Mouse (Mus musculus): Measurements from ENCODE around the gene Cops3.

Gene Cops3

DNA sequence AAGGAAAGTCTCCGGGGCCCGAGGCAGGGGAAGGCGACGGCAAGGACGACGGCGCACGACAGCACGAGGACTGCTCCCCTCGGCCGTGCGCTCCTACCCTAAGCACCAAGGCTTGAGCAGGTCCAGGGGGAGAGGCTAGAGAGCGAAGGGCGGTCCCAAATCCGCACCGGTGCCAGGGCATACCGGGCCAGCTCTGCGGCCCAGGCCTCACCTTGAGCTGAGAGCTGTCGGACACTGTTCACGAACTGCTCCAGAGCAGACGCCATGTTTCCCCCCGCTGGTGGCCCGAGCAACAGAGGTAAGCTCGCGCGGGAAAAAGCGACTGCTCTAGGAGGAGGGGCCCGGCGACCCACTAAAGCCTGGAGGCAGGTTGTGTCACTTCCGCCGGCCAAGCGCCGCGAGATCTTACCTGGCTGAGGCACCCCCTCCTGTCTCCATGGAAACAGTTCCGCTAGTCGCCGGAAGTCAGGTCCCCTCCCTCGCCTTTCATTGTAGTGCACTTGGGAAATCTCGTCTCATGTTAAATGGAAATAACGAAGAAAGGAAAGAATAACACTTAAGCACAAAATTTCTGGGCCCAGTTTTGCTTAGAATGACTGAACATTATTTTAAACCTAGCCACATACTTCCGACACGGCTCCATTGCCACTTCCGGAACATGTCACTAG, at the start of gene Cops3:
Cops3 (minus strand) TSS at position 380 of the 668 bp plus-strand sequence.
- Histone ChIP-seq H3K27me3 (ENCODE audit: control insufficient read depth, insufficient read depth, low read length, poor library complexity, severe bottlenecking) (no peaks in the 10 kb centered on the region), H3K36me3 (ENCODE audit: control insufficient read depth, insufficient read depth, low read length, poor library complexity, severe bottlenecking) (0 out of 2 replicates have a peak, but pooled peaks cover 5% of the 10 kb centered on the region)
- peak; percentile 98 for DNase-seq (ENCODE audit: low read depth, low spot score)

DNA sequence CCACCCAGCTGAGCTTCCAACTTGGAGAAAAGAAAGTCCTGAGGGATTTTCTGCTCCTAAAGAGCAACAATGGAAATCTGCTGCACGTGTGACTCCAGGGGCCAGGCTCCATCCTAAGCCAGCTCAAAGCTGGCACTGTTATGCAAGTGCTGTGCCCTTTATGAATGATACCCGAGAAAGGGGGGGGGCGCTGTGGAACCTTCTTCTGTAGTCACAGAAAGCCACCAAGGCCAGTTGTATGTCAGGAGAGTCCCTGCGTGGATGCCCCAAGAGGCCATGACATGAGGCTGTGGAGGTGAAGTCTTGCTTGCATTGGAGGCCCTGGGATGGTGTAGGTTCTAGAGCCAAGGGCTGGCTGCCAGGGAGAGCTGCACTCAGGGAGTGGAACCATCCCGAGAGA, 48.5 kb upstream of the Cops3 start:
- Histone ChIP-seq H3K27me3 (ENCODE audit: control insufficient read depth, insufficient read depth, low read length, poor library complexity, severe bottlenecking) (no peaks in the 10 kb centered on the region), H3K36me3 (ENCODE audit: control insufficient read depth, insufficient read depth, low read length, poor library complexity, severe bottlenecking) (no peaks in the 10 kb centered on the region)
- DNase-seq (ENCODE audit: low read depth, low spot score) = no peak

DNA sequence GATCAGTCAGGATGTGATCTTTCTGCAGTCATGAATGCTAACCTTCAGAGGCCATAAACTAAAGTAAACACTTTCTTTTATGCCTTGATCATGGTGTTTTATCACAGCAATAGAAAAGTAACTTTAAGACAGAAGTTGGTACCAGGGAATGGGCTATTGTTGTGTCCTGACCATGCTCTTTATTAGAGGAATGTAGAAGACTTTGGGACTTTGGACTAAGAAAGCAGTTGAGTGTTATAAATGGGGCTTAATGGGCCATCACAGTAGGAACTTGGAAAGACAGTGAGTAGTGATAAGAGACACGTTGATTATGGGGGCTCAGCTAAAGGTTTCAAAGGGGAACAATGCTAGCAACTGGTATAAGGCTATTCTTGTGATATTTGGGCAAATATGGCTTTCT, 47.3 kb upstream of the Cops3 start:
- Histone ChIP-seq H3K27me3 (ENCODE audit: control insufficient read depth, insufficient read depth, low read length, poor library complexity, severe bottlenecking) (no peaks in the 10 kb centered on the region), H3K36me3 (ENCODE audit: control insufficient read depth, insufficient read depth, low read length, poor library complexity, severe bottlenecking) (no peaks in the 10 kb centered on the region)
- no peak for DNase-seq (ENCODE audit: low read depth, low spot score)

DNA sequence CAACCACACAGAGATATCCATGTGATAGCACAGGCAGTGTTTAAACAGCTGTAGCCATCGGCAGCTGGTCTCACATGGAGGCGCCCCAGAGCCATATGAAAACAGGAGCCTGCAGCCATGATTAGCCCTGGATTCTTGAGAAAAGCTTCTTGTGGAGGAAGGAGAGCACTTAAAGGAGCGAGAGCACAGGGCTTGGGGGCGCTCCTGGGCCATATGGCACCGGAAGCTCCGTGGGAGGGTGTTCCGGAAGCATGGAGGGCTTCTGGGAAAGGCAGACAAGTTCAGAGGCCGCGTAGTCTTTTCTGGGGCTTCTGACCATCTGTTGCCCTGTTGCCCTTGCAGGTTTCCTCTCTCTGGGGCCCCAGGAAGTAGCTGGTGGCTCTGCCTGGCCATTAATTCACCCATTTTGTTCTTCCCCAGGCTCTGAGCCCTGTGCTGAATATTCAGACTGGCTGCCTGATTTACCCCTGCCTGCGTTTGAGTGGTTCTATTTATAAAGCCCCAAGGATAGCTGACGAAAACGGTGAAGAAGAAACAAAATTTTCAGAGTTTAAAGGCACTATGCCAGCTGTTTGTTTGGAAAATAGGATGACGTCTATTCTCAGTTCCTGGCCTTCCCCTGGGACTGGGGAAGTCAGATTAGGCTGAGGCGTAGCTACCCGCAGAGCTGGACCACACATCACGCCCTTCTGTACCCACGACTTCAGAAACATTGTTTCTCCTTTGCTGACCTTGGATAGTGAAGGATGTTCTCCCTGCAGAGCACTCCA, 45.8 kb upstream of the Cops3 start:
- DNase-seq (ENCODE audit: low read depth, low spot score) = peak; percentile 30
- Histone ChIP-seq H3K27me3 (ENCODE audit: control insufficient read depth, insufficient read depth, low read length, poor library complexity, severe bottlenecking) (no peaks in the 10 kb centered on the region), H3K36me3 (ENCODE audit: control insufficient read depth, insufficient read depth, low read length, poor library complexity, severe bottlenecking) (no peaks in the 10 kb centered on the region)

DNA sequence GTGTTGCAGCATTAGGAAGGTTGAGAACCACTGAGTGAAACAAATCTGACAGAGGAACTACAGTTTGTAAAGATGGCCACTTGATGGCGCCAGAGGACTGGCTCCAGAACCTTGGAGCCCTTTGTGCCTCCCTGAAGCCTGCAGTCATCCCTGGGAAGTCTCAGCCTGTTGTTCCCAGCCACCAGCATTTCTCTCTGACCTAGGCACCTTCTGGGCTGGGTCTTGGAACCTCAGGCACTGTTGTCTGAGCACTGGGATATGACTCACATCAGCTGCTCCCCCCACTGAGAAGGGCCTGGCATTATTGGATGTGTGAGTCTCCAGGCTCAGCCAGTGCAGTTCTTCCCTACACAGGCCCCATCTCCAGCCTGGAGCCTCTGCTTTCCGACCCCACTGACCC, 40.4 kb upstream of the Cops3 start:
- H3K36me3 ChIP-seq (ENCODE audit: control insufficient read depth, insufficient read depth, low read length, poor library complexity, severe bottlenecking) = peaks cover 3% of the 10 kb centered on the region; the same call in 1 of the 2 replicates
- DNase-seq (ENCODE audit: low read depth, low spot score) = peak; percentile 80
- no peaks in the 10 kb centered on the region for H3K27me3 ChIP-seq (ENCODE audit: control insufficient read depth, insufficient read depth, low read length, poor library complexity, severe bottlenecking)

DNA sequence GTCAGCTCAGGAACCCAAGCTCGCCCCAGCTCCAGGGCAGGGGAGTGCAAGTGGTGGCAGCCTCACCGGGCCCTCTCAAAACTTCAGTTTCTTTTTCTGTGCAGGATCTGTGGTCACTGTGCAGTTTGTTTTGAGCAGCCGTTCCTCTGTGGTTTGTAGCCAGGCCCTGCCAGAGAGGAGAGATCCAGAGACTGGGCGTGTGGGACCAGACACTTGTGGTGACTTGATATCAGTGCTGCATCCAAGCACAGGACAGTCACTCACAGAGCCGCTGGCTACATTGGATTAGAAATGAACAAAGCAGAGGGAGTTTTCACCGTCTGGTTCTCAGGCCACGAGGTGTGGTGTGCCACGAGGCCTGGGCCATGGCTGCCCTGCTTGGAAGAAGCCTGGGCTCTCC, 32.5 kb upstream of the Cops3 start:
- Histone ChIP-seq H3K27me3 (ENCODE audit: control insufficient read depth, insufficient read depth, low read length, poor library complexity, severe bottlenecking) (no peaks in the 10 kb centered on the region), H3K36me3 (ENCODE audit: control insufficient read depth, insufficient read depth, low read length, poor library complexity, severe bottlenecking) (peaks cover 3% of the 10 kb centered on the region; the same call in 1 of the 2 replicates)
- no peak for DNase-seq (ENCODE audit: low read depth, low spot score)

DNA sequence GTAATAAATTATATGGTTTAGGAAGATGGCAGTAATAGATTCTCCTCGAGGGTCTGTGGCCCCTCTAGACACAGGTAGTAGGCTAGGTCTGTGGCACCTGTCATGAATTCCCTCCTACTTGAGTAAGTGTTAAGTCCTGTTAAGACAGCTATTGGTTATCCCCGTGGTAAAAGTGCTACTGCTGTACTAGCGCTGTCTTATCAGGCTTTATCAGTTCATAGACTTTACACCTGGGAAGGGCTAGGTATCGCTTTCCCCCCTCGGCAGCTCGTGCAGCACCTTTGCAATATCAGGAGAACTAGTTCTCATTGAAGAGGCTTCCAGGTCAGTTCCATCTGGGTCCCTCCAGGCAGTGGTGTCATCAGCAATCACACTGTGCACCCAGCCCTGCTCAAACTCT, 24.7 kb upstream of the Cops3 start:
- Histone ChIP-seq H3K36me3 (ENCODE audit: control insufficient read depth, insufficient read depth, low read length, poor library complexity, severe bottlenecking) (0 out of 2 replicates have a peak, but pooled peaks cover 1% of the 10 kb centered on the region), H3K27me3 (ENCODE audit: control insufficient read depth, insufficient read depth, low read length, poor library complexity, severe bottlenecking) (no peaks in the 10 kb centered on the region)
- DNase-seq (ENCODE audit: low read depth, low spot score) = no peak

DNA sequence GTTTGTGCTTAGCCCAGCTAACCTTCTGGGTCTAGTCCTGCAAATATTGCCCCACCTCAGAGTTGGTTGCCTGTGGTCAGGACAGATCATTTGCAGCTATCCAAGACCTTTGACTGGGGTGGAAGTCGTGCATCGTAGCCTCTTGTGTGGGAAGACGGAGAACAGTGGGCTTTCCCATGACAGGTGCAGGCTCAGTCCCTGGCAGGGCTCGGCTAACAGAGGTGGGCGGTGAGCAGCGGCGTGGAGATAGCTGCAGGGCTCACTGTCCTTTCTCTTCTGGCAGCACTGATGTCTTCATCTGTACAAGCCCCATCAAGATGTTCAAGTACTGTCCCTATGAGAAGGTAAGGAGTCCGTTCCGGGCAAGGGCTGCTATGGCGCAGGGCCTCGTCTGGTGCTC, 20.8 kb upstream of the Cops3 start:
- Histone ChIP-seq H3K36me3 (ENCODE audit: control insufficient read depth, insufficient read depth, low read length, poor library complexity, severe bottlenecking) (0 out of 2 replicates have a peak, but pooled peaks cover 1% of the 10 kb centered on the region), H3K27me3 (ENCODE audit: control insufficient read depth, insufficient read depth, low read length, poor library complexity, severe bottlenecking) (no peaks in the 10 kb centered on the region)
- DNase-seq (ENCODE audit: low read depth, low spot score) = no peak

DNA sequence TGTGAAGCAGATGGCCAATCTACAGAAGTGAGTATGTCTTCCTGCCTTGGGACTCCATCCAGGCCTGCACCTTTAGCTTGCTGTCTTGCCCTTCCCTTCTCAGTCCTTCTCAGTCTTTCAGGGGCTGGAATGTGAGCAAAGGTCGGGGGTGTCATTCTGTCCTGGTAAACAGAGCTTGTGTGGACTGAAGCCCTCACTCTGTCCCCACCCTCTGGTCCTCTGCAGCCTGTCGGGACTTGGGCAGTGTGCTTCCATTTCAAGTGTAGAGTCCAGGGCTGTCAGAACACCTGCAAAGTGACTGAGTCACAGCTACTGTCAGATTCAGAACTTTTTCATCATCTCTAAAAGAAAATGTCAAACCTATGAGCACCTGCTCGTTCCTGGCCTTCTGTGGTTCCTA, 13.2 kb upstream of the Cops3 start:
- DNase-seq (ENCODE audit: low read depth, low spot score) = no peak
- Histone ChIP-seq H3K27me3 (ENCODE audit: control insufficient read depth, insufficient read depth, low read length, poor library complexity, severe bottlenecking) (no peaks in the 10 kb centered on the region), H3K36me3 (ENCODE audit: control insufficient read depth, insufficient read depth, low read length, poor library complexity, severe bottlenecking) (no peaks in the 10 kb centered on the region)

DNA sequence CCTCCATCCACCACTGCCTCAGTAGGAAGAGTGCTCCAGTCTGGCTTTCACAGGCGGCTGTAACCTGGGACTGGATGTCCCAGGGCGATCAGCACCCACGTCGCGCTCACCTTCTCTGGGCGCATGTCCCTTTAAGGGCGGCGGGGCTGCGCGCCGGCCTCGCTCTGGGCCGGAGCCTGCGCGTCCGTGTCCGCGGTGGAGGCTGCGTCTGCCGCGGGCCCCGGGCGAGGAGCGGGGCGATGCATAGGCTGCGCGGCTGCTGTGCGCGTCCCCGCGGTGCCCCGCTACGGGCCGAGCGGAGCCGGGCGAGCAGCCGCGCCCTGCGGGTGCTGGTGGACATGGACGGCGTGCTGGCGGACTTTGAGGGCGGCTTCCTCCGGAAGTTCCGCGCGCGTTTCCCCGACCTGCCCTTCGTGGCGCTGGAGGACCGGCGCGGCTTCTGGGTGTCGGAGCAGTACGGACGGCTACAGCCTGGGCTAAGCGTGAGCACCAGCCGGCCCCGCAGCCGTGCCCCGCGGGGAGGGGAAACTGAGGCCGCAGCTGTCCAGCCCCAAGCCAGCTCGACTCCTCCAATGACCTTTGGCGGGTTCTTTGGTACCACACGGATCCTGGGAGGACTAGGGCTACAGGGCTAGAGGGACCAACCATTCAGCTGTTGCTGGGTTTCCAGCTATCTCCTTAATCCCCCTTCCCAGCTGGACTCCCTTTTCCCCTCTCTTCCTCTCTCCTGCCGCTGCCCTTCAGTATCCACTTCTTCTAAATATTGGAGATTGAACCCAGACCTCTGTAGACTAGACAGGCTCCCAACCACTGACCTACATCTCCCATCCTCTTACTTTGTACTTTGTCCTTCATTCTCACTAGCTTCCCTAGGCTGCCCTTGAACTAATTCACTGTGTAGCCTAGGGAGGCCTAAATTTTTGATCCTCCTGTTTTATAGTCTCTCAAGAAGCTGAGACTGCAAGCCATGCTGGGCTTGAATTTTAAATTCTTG, 8.6 kb upstream of the Cops3 start:
- DNase-seq (ENCODE audit: low read depth, low spot score) = peak; percentile 67
- Histone ChIP-seq H3K36me3 (ENCODE audit: control insufficient read depth, insufficient read depth, low read length, poor library complexity, severe bottlenecking) (no peaks in the 10 kb centered on the region; the same call in 1 of the 2 replicates), H3K27me3 (ENCODE audit: control insufficient read depth, insufficient read depth, low read length, poor library complexity, severe bottlenecking) (no peaks in the 10 kb centered on the region)

DNA sequence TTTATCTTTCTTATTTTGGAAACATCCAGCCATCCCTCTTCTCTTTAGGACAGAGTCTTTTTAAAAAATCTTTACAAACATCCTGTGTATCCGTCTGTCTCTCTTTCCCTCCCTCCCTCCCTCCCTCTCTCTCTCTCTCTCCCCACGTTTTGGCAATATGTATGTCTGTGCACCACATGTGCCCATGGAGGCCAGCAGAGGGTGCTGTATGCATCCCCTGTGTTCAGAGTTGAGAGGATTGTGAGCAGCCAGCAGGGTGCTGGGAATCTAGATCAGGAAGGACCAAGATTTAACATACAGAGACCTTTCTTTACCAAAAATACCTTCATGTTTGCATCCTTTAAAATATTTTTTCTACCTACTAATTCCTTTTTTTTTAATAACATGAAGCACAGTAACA, 7.5 kb upstream of the Cops3 start:
- Histone ChIP-seq H3K36me3 (ENCODE audit: control insufficient read depth, insufficient read depth, low read length, poor library complexity, severe bottlenecking) (no peaks in the 10 kb centered on the region; the same call in 1 of the 2 replicates), H3K27me3 (ENCODE audit: control insufficient read depth, insufficient read depth, low read length, poor library complexity, severe bottlenecking) (no peaks in the 10 kb centered on the region)
- DNase-seq (ENCODE audit: low read depth, low spot score) = peak; percentile 76

DNA sequence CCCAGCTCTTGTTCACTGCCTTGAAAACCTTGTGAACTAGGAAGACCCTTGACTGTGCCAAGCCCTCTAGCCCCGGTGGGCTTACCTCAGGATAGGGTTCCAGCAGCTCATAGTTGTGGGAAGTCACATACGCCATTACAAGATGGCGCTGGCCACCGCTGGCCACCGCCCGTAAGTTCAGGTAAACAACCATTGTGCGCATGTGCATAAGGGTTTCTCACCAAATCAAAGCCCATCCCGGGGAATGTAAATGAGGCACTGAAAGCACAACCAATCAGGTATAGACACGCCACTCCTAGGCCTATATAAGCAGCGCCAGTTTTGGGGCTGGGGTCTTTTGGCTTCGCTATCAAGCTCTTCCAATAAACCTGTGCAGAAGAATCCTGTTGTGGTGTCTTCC, 6.7 kb upstream of the Cops3 start:
- H3K27me3 ChIP-seq (ENCODE audit: control insufficient read depth, insufficient read depth, low read length, poor library complexity, severe bottlenecking) = no peaks in the 10 kb centered on the region
- DNase-seq (ENCODE audit: low read depth, low spot score) = no peak
- no peaks in the 10 kb centered on the region; the same call in 1 of the 2 replicates for H3K36me3 ChIP-seq (ENCODE audit: control insufficient read depth, insufficient read depth, low read length, poor library complexity, severe bottlenecking)

DNA sequence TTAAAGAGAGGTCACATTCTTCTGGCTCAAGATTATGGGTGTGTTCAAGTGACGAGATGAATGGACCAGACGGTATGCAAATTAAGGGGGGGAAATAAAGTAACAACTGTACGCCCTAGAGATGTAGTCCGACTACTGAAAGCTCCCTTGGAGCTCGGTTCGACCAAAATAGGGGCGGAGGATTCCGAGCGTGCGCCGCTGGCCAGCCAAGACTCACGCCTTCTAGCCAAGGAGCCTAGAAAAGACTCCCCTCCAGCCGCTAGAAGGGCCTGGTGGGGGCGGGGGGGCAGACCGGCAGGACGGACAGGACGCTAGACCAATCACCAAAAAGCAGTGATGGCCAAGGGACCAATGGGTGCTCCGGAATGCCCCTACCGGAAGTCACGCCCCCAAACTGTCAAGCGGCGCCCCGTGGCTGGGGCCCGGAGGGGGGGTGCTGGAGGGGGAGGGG, 605 bp downstream of the Cops3 start, which contains the start of gene Nt5m:
Nt5m (plus strand) TSS at position 440 of the 451 bp plus-strand sequence.
- Histone ChIP-seq H3K27me3 (ENCODE audit: control insufficient read depth, insufficient read depth, low read length, poor library complexity, severe bottlenecking) (no peaks in the 10 kb centered on the region), H3K36me3 (ENCODE audit: control insufficient read depth, insufficient read depth, low read length, poor library complexity, severe bottlenecking) (0 out of 2 replicates have a peak, but pooled peaks cover 5% of the 10 kb centered on the region)
- peak; percentile 96 for DNase-seq (ENCODE audit: low read depth, low spot score)

DNA sequence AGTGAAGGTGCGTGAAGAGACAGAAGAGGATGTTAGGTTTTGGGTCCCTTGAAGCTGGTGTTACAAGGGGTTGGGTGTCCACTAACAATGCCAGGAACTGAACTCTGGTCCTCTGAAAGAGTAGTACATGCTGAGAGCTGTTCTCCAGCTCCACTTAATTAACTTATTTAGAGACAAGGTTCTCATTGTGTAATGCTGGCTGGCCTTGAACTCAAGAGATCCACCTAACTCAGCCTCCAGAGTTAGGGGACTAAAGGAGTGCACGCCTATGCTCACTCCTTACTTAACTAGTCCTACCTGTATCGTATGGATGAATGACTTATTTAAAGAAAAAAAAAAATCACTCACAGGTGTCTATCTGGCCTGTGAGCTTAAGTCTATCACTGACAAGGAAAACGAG, 1.2 kb downstream of the Cops3 start:
- no peak for DNase-seq (ENCODE audit: low read depth, low spot score)
- H3K27me3 ChIP-seq (ENCODE audit: control insufficient read depth, insufficient read depth, low read length, poor library complexity, severe bottlenecking) = no peaks in the 10 kb centered on the region
- peaks cover 7% of the 10 kb centered on the region; the same call in 1 of the 2 replicates for H3K36me3 ChIP-seq (ENCODE audit: control insufficient read depth, insufficient read depth, low read length, poor library complexity, severe bottlenecking)

Measured in splenic B cell, adult 2 months (primary cell).